Mouse (Mus musculus): ENCODE results near the gene Fam240a. TPM values are rescaled to one million over a fixed set of nuclear protein-coding genes. Genes with fewer than 3 reads are reported as not detected.

The Fam240a gene
- polyA plus RNA-seq (2014; fragmentation: Illumina TruSeq; extraction: RNeasy Lipid Tissue Mini Kit (QIAGEN cat#74804)) = not detected

GRCm38 (mm10) chr9:110916786-110917185 lies at the start of gene Fam240a:
Gene Fam240a (minus strand): TSS chr9:110916861.

GRCm38 (mm10) chr9:110951397-110951796 lies 34.7 kb upstream of the Fam240a start, which contains the start of gene Lrrc2:
Gene Lrrc2 (plus strand): TSS chr9:110951545.

GRCm38 (mm10) chr9:110945926-110946325 lies 29.3 kb upstream of the Fam240a start, which contains the start of gene Tdgf1:
Gene Tdgf1 (minus strand): TSS chr9:110946158.

GRCm38 (mm10) chr9:110879998-110880561 lies 36.6 kb downstream of the Fam240a start, which contains the start of gene Tmie:
Gene Tmie (minus strand): TSS chr9:110880113.

GRCm38 (mm10) chr9:110879191-110879920 lies 37.3 kb downstream of the Fam240a start, which contains the start of gene Als2cl:
Gene Als2cl (plus strand): TSS chr9:110879870.

Other genes starting within 250 kb of the Fam240a start
- gene Myl3, start 175.0 kb downstream of the Fam240a start, polyA plus RNA-seq (2014; fragmentation: Illumina TruSeq; extraction: RNeasy Lipid Tissue Mini Kit (QIAGEN cat#74804)) = not detected
- gene Pth1r, start 169.7 kb downstream of the Fam240a start, polyA plus RNA-seq (2014; fragmentation: Illumina TruSeq; extraction: RNeasy Lipid Tissue Mini Kit (QIAGEN cat#74804)) = 0.20 TPM
- not detected for gene Prss42, start 118.7 kb downstream of the Fam240a start, polyA plus RNA-seq (2014; fragmentation: Illumina TruSeq; extraction: RNeasy Lipid Tissue Mini Kit (QIAGEN cat#74804))
- gene Prss44, start 102.9 kb downstream of the Fam240a start, polyA plus RNA-seq (2014; fragmentation: Illumina TruSeq; extraction: RNeasy Lipid Tissue Mini Kit (QIAGEN cat#74804)) = not detected
- not detected for gene Prss43, start 90.2 kb downstream of the Fam240a start, polyA plus RNA-seq (2014; fragmentation: Illumina TruSeq; extraction: RNeasy Lipid Tissue Mini Kit (QIAGEN cat#74804))
- not detected for gene Prss45, start 82.3 kb downstream of the Fam240a start, polyA plus RNA-seq (2014; fragmentation: Illumina TruSeq; extraction: RNeasy Lipid Tissue Mini Kit (QIAGEN cat#74804))
- gene Prss46, start 72.4 kb downstream of the Fam240a start, polyA plus RNA-seq (2014; fragmentation: Illumina TruSeq; extraction: RNeasy Lipid Tissue Mini Kit (QIAGEN cat#74804)) = not detected
- not detected for gene Prss50, start 58.9 kb downstream of the Fam240a start, polyA plus RNA-seq (2014; fragmentation: Illumina TruSeq; extraction: RNeasy Lipid Tissue Mini Kit (QIAGEN cat#74804))
- gene Als2cl, start 37.0 kb downstream of the Fam240a start, polyA plus RNA-seq (2014; fragmentation: Illumina TruSeq; extraction: RNeasy Lipid Tissue Mini Kit (QIAGEN cat#74804)) = 1.5 TPM
- gene Tmie, start 36.7 kb downstream of the Fam240a start, polyA plus RNA-seq (2014; fragmentation: Illumina TruSeq; extraction: RNeasy Lipid Tissue Mini Kit (QIAGEN cat#74804)) = 2.9 TPM
- 8.8 TPM for gene Tdgf1, start 29.3 kb upstream of the Fam240a start, polyA plus RNA-seq (2014; fragmentation: Illumina TruSeq; extraction: RNeasy Lipid Tissue Mini Kit (QIAGEN cat#74804))
- gene Lrrc2, start 34.7 kb upstream of the Fam240a start, polyA plus RNA-seq (2014; fragmentation: Illumina TruSeq; extraction: RNeasy Lipid Tissue Mini Kit (QIAGEN cat#74804)) = 47.9 TPM
- gene Rtp3, start 73.7 kb upstream of the Fam240a start, polyA plus RNA-seq (2014; fragmentation: Illumina TruSeq; extraction: RNeasy Lipid Tissue Mini Kit (QIAGEN cat#74804)) = 0.23 TPM
- 14.5 TPM for gene Ltf, start 102.4 kb upstream of the Fam240a start, polyA plus RNA-seq (2014; fragmentation: Illumina TruSeq; extraction: RNeasy Lipid Tissue Mini Kit (QIAGEN cat#74804))
- gene Ccrl2, start 140.7 kb upstream of the Fam240a start, polyA plus RNA-seq (2014; fragmentation: Illumina TruSeq; extraction: RNeasy Lipid Tissue Mini Kit (QIAGEN cat#74804)) = 3.1 TPM
- gene Lrrfip2, start 200.7 kb upstream of the Fam240a start, polyA plus RNA-seq (2014; fragmentation: Illumina TruSeq; extraction: RNeasy Lipid Tissue Mini Kit (QIAGEN cat#74804)) = 49.2 TPM